Mouse (Mus musculus): ENCODE measurements around the gene Plcd3.

Plcd3 gene

GRCm38 (mm10) chr11:103101481-103101865 lies at the start of gene Plcd3, which contains the start of gene Acbd4:
Gene Plcd3, minus strand, starts transcription at chr11:103101658.
Gene Acbd4, plus strand, starts transcription at chr11:103101682.
- DNase-seq = peak; percentile 93

- no peak for DNase-seq
Observed at GRCm38 (mm10) chr11:103149771-103150170, 48.3 kb upstream of the Plcd3 start.

- no peak for DNase-seq
Observed at GRCm38 (mm10) chr11:103147766-103148165, 46.3 kb upstream of the Plcd3 start.

- DNase-seq = no peak
Observed at GRCm38 (mm10) chr11:103146386-103146785, 44.9 kb upstream of the Plcd3 start.

GRCm38 (mm10) chr11:103144309-103145285 lies 43.1 kb upstream of the Plcd3 start:
- no peak for DNase-seq

GRCm38 (mm10) chr11:103142441-103143182 lies 41.2 kb upstream of the Plcd3 start:
- peak; percentile 92 for DNase-seq

- DNase-seq = no peak
Observed at GRCm38 (mm10) chr11:103141944-103142255, 40.4 kb upstream of the Plcd3 start.

- DNase-seq = peak; percentile 83
Observed at GRCm38 (mm10) chr11:103141101-103141943, 39.9 kb upstream of the Plcd3 start.

GRCm38 (mm10) chr11:103140763-103141100 lies 39.3 kb upstream of the Plcd3 start:
- peak; percentile 51 for DNase-seq

GRCm38 (mm10) chr11:103139951-103140762 lies 38.7 kb upstream of the Plcd3 start:
- no peak for DNase-seq

GRCm38 (mm10) chr11:103136039-103136577 lies 34.6 kb upstream of the Plcd3 start:
- DNase-seq = no peak

- peak; percentile 39 for DNase-seq
Observed at GRCm38 (mm10) chr11:103134221-103134620, 32.8 kb upstream of the Plcd3 start.

- no peak for DNase-seq
Observed at GRCm38 (mm10) chr11:103133456-103134185, 32.2 kb upstream of the Plcd3 start.

- DNase-seq = peak; percentile 100
Observed at GRCm38 (mm10) chr11:103132576-103133455, 31.4 kb upstream of the Plcd3 start.

GRCm38 (mm10) chr11:103131701-103132575 lies 30.5 kb upstream of the Plcd3 start, which contains the start of gene Hexim2:
Gene Hexim2, plus strand, starts transcription at chr11:103132429.
- peak; percentile 53 for DNase-seq

- DNase-seq = peak; percentile 47
Observed at GRCm38 (mm10) chr11:103120315-103120714, 18.9 kb upstream of the Plcd3 start.

- no peak for DNase-seq
Observed at GRCm38 (mm10) chr11:103119609-103120008, 18.2 kb upstream of the Plcd3 start.

GRCm38 (mm10) chr11:103118866-103119265 lies 17.4 kb upstream of the Plcd3 start:
- no peak for DNase-seq

- peak; percentile 44 for DNase-seq
Observed at GRCm38 (mm10) chr11:103117591-103118009, 16.1 kb upstream of the Plcd3 start.

Measured in lung, postnatal 36 days (tissue).